Mouse (Mus musculus) hindbrain, embryonic 14.5 days (tissue): Measurements from ENCODE around the gene Rnase12. TPM values are rescaled to one million over a fixed set of nuclear protein-coding genes. Genes with fewer than 3 reads are reported as not detected.

Experiments
- ATAC-seq: fragments of 200-750 bp; cut with Nextera tagmentation; 2 replicates; pipeline ENCODE4 v1.8.0; 2017; ENCODE audit warnings: moderate number of reproducible peaks, mild to moderate bottlenecking, moderate TSS enrichment, moderate library complexity; ENCODE audit not compliant: low FRiP score
- DNase-seq: peaks from one replicate; pipeline ENCODE4 v3.0.0-alpha.2; 2015; ENCODE audit warnings: low spot score
- H3K27ac ChIP-seq: fragments of 300-500 bp; sonication (generic); 2 replicates; pipeline ENCODE4 v1.5.1; 2014; ENCODE audit warnings: mild to moderate bottlenecking, moderate library complexity
- H3K27me3 ChIP-seq: fragments of 300-500 bp; sonication (generic); 2 replicates; pipeline ENCODE4 v1.6.1; 2014; ENCODE audit warnings: mild to moderate bottlenecking, low read length, mixed read lengths; ENCODE audit not compliant: control insufficient read depth, insufficient read depth
- H3K36me3 ChIP-seq: fragments of 300-500 bp; sonication (generic); replicated peaks from 2 replicates; pipeline ENCODE4 v1.6.1; 2014; ENCODE audit not compliant: control insufficient read depth, insufficient read depth
- H3K4me1 ChIP-seq: fragments of 300-500 bp; sonication (generic); replicated peaks from 2 replicates; pipeline ENCODE4 v1.6.1; 2014; ENCODE audit warnings: antibody characterized with exemption, low read length, mixed read lengths; ENCODE audit not compliant: control insufficient read depth, insufficient read depth
- H3K4me2 ChIP-seq: fragments of 300-500 bp; sonication (generic); replicated peaks from 2 replicates; pipeline ENCODE4 v1.6.1; 2014; ENCODE audit warnings: mild to moderate bottlenecking, moderate library complexity
- H3K4me3 ChIP-seq: fragments of 300-500 bp; sonication (generic); replicated peaks from 2 replicates; pipeline ENCODE4 v1.5.1; 2014; ENCODE audit warnings: mild to moderate bottlenecking, low read length
- H3K9ac ChIP-seq: fragments of 300-500 bp; sonication (generic); 2 replicates; pipeline ENCODE4 v1.6.1; 2014
- H3K9me3 ChIP-seq: fragments of 300-500 bp; sonication (generic); 2 replicates; pipeline ENCODE4 v1.6.1; 2016; ENCODE audit warnings: low read length; ENCODE audit not compliant: control insufficient read depth
- WGBS: fragments of 180-500 bp; shearing (Covaris S2); extraction: QIAGEN DNeasy Blood & Tissue Kit; methylation state at CpG from one replicate; pipeline ENCODE4 v1.1.7; 2014; 5-methylcytosine and 5-hydroxymethylcytosine counted together
- polyA plus RNA-seq: library from polyadenylated mRNA; unstranded; fragments of >200 nt; fragmentation: Nextera tagmentation; extraction: Ambion mirVana; gene quantifications from 2 replicates; pipeline ENCODE4 v1.2.1, GENCODE M21; 2014

Gene Rnase12
- polyA plus RNA-seq, 1 experiment from 2014 or later, result not detected

DNA sequence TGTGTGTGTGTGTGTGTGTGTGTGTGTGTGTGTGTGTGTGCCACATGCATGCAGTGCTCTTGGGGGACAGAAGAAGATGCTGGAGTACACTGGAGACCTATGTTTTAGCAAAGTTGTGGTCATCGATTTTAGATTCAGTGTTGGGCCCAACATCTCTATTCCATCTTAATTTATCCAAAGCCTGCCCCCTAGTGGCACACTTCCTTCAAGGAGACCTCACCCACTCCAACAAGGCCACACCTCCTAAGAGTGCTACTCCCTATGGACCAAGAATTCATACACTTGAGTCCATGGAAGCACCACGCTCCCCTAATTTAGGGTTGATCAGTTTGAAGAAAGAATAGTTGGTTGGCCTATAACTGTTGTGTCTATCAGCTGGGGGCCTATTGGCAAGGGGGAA is 12.2 kb upstream of the Rnase12 start:
- no peak overlapping the region for H3K4me3 ChIP-seq
- no peak overlapping the region for H3K4me2 ChIP-seq
- H3K27me3 ChIP-seq, result no peaks in the 10 kb centered on the region
- whole genome bisulfite sequencing, result 93% methylated on average over 2 of the region's 2 CpGs
- H3K27ac ChIP-seq, result no peak overlapping the region
- no peaks in the 10 kb centered on the region for H3K36me3 ChIP-seq
- ATAC-seq (no peak), DNase-seq (no peak)
- no peak overlapping the region for H3K9ac ChIP-seq
- no peaks in the 10 kb centered on the region for H3K9me3 ChIP-seq
- 0 out of 2 replicates have a peak, but pooled peaks cover 4% of the 10 kb centered on the region for H3K4me1 ChIP-seq

- Histone ChIP-seq H3K4me2 (no peak overlapping the region), H3K27me3 (no peaks in the 10 kb centered on the region), H3K27ac (no peak overlapping the region), H3K9ac (no peak overlapping the region), H3K36me3 (no peaks in the 10 kb centered on the region), H3K4me3 (no peak overlapping the region), H3K4me1 (0 out of 2 replicates have a peak, but pooled peaks cover 4% of the 10 kb centered on the region), H3K9me3 (no peaks in the 10 kb centered on the region)
- 97% methylated on average over 5 of the region's 5 CpGs for WGBS
- ATAC-seq, result no peak
- DNase-seq, result no peak
Measured at GRCm38 (mm10) chr14:51068956-51069355, 11.5 kb upstream of the Rnase12 start.

- no peak for ATAC-seq
- WGBS, result 95% methylated on average over 5 of the region's 5 CpGs
- no peak overlapping the region for H3K4me2 ChIP-seq
- no peaks in the 10 kb centered on the region for H3K36me3 ChIP-seq
- no peak for DNase-seq
- no peak overlapping the region for H3K9ac ChIP-seq
- no peaks in the 10 kb centered on the region for H3K27me3 ChIP-seq
- H3K4me1 ChIP-seq, result no peaks in the 10 kb centered on the region
- no peak overlapping the region for H3K4me3 ChIP-seq
- no peak overlapping the region for H3K27ac ChIP-seq
- H3K9me3 ChIP-seq, result no peaks in the 10 kb centered on the region
Measured at GRCm38 (mm10) chr14:51060761-51061160, 3.3 kb upstream of the Rnase12 start.

- H3K27ac ChIP-seq, result no peak overlapping the region
- no peak overlapping the region for H3K4me2 ChIP-seq
- H3K4me1 ChIP-seq, result no peaks in the 10 kb centered on the region
- DNase-seq (no peak), ATAC-seq (no peak)
- H3K9me3 ChIP-seq, result no peaks in the 10 kb centered on the region
- no peaks in the 10 kb centered on the region for H3K27me3 ChIP-seq
- H3K4me3 ChIP-seq, result no peak overlapping the region
- 31% methylated on average over 13 of the region's 13 CpGs for WGBS
- H3K36me3 ChIP-seq, result no peaks in the 10 kb centered on the region
- H3K9ac ChIP-seq, result no peak overlapping the region
Measured at GRCm38 (mm10) chr14:51054243-51055237, 2.9 kb downstream of the Rnase12 start.

DNA sequence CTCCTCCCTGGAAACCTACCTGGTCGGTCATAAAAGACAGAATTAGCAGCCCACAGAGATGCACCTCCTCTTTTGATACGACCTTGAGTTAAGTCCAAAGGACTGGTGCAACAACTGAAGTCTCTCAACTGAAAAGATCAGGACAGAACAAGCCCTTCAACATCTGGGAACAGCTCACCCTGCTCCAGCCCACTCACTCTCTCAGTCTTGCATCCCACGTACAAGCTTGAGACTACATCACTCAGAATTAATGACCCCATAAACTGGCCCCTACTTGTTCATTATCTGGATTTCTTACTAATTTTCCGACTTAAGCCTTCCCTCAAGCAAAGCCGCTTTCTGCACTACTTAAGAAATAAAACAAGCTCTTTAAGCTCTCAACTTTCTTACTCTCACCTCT is 4.3 kb downstream of the Rnase12 start:
- Histone ChIP-seq H3K27me3 (no peaks in the 10 kb centered on the region), H3K4me3 (no peak overlapping the region), H3K9me3 (no peaks in the 10 kb centered on the region), H3K4me2 (no peak overlapping the region), H3K9ac (no peak overlapping the region), H3K36me3 (no peaks in the 10 kb centered on the region), H3K27ac (no peak overlapping the region), H3K4me1 (no peaks in the 10 kb centered on the region)
- ATAC-seq (no peak), DNase-seq (no peak)
- 76% methylated on average over 5 of the region's 5 CpGs for WGBS

DNA sequence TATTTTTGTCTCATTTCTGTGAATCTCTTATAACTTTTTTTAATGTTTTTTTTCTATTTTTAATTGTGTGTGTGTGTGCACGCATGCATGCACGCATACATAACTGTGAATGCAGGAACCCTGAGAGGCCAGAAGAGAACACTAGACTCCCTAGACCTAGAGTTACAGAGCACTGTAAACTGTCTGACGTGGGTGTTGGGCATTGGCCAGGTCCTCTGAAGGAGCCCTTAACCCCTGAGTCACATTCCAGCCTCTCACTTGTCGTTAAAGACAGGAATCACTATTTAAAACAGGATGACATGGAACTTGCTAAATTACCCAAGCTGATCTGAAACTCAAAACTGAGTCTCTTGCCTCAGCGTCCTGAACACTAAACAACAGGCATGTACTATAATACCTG is 5.5 kb downstream of the Rnase12 start:
- Histone ChIP-seq H3K27ac (no peak overlapping the region), H3K4me1 (no peaks in the 10 kb centered on the region), H3K9me3 (no peaks in the 10 kb centered on the region), H3K9ac (no peak overlapping the region), H3K4me3 (no peak overlapping the region), H3K27me3 (no peaks in the 10 kb centered on the region), H3K36me3 (no peaks in the 10 kb centered on the region), H3K4me2 (no peak overlapping the region)
- WGBS, result 69% methylated on average over 5 of the region's 5 CpGs
- no peak for DNase-seq
- ATAC-seq, result no peak

- H3K4me3 ChIP-seq, result no peak within 1 kb of the TSS
- no peak for DNase-seq
- no peak for ATAC-seq
- H3K9me3 ChIP-seq, result no peaks in the 10 kb centered on the region
- WGBS, result 95% methylated on average over 2 of the region's 2 CpGs
- H3K4me2 ChIP-seq, result no peak within 1 kb of the TSS
- H3K27me3 ChIP-seq, result no peaks in the 10 kb centered on the region
- H3K4me1 ChIP-seq, result no peaks in the 10 kb centered on the region
- no peak within 1 kb of the TSS for H3K27ac ChIP-seq
- no peaks in the 10 kb centered on the region for H3K36me3 ChIP-seq
- H3K9ac ChIP-seq, result no peak within 1 kb of the TSS
Measured at GRCm38 (mm10) chr14:51050063-51050462, 7.4 kb downstream of the Rnase12 start, which contains the start of gene Rnase11. TSS of gene Rnase11 (minus strand) at chr14:51050163.

DNA sequence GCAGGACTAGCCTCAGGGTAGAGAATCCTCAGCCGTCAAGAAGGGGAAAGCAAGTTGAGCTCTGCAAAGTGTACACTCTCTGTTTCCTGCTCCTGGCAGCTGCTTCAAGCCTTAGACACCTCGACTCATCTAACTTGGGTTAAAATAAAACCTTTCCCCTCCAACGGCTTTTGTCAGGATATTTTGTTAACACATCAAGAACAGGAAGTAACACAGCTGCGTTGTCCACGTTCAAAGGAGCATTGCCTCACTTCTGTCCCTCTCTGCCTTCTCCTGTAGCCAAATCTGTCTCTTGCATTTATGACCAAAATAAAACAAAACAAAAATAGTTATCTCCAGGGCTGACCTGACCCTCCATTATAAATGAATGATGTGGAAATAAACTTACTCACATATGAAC is 9.6 kb downstream of the Rnase12 start:
- no peak for ATAC-seq
- Histone ChIP-seq H3K9ac (no peak overlapping the region), H3K27me3 (no peaks in the 10 kb centered on the region), H3K4me1 (no peaks in the 10 kb centered on the region), H3K36me3 (no peaks in the 10 kb centered on the region), H3K9me3 (no peaks in the 10 kb centered on the region), H3K4me2 (no peak overlapping the region), H3K4me3 (no peak overlapping the region), H3K27ac (no peak overlapping the region)
- WGBS, result 82% methylated on average over 5 of the region's 5 CpGs
- no peak for DNase-seq

DNA sequence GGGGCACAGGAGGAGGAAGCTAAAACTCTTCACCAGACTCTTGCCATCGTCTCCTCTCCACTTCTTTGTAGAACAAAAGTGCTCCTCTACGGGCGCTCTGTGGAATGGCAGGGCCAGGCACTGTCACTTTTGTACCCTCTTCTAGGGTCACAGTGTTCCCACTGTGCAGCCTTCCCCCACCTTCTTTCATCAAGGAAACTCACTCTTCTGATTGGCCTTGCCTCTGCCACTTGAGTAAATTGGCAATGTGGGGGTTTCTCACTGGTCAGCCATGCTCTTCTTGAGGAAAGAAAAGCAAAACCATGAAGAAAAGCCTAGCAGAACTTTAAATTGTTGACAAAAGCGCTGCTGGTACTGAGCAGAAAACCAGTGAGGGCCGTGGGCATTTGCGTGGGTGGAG is 15.7 kb downstream of the Rnase12 start, which contains the start of gene Rnase9:
TSS of gene Rnase9 (minus strand) at position 101 of the 400 bp plus-strand sequence.
- Histone ChIP-seq H3K9ac (no peak within 1 kb of the TSS), H3K9me3 (no peaks in the 10 kb centered on the region), H3K4me3 (no peak within 1 kb of the TSS), H3K27ac (no peak within 1 kb of the TSS), H3K4me1 (no peaks in the 10 kb centered on the region), H3K4me2 (no peak within 1 kb of the TSS), H3K36me3 (no peaks in the 10 kb centered on the region), H3K27me3 (no peaks in the 10 kb centered on the region)
- DNase-seq (no peak), ATAC-seq (no peak)
- WGBS, result 66% methylated on average over 6 of the region's 6 CpGs
